Mouse (Mus musculus) forebrain, embryonic 12.5 days (tissue): ENCODE results near the gene Itpk1. TPM values are rescaled to one million over a fixed set of nuclear protein-coding genes. Genes with fewer than 3 reads are reported as not detected.

Experiments
- ATAC-seq: fragments of 200-750 bp; cut with Nextera tagmentation; 2 replicates; pipeline ENCODE4 v1.8.0; 2017; ENCODE audit warnings: moderate TSS enrichment; ENCODE audit not compliant: low FRiP score
- H3K27ac ChIP-seq: fragments of 300-500 bp; sonication (generic); 2 replicates; pipeline ENCODE4 v1.5.1; 2016; ENCODE audit warnings: mild to moderate bottlenecking
- H3K27me3 ChIP-seq: fragments of 300-500 bp; sonication (generic); 2 replicates; pipeline ENCODE4 v1.6.1; 2016; ENCODE audit warnings: mild to moderate bottlenecking
- H3K36me3 ChIP-seq: fragments of 300-500 bp; sonication (generic); replicated peaks from 2 replicates; pipeline ENCODE4 v1.6.1; 2016; ENCODE audit warnings: mild to moderate bottlenecking
- H3K4me1 ChIP-seq: fragments of 300-500 bp; sonication (generic); 2 replicates; pipeline ENCODE4 v1.6.1; 2016
- H3K4me2 ChIP-seq: fragments of 300-500 bp; sonication (generic); 2 replicates; pipeline ENCODE4 v1.6.1; 2016; ENCODE audit warnings: mild to moderate bottlenecking, moderate library complexity
- H3K4me3 ChIP-seq: fragments of 300-500 bp; sonication (generic); replicated peaks from 2 replicates; pipeline ENCODE4 v1.5.1; 2016; ENCODE audit warnings: mild to moderate bottlenecking
- H3K9ac ChIP-seq: fragments of 300-500 bp; sonication (generic); 2 replicates; pipeline ENCODE4 v1.6.1; 2016; ENCODE audit warnings: mild to moderate bottlenecking
- H3K9me3 ChIP-seq: fragments of 300-500 bp; sonication (generic); 2 replicates; pipeline ENCODE4 v1.6.1; 2016
- WGBS: fragments of 180-500 bp; shearing (Covaris S2); methylation state at CpG from one replicate; pipeline ENCODE4 v1.1.7; 2016; 5-methylcytosine and 5-hydroxymethylcytosine counted together
- polyA plus RNA-seq: library from polyadenylated mRNA; unstranded; fragments of >200 nt; fragmentation: Nextera tagmentation; extraction: Ambion mirVana; gene quantifications from 2 replicates; pipeline ENCODE4 v1.2.1, GENCODE M21; 2016

Itpk1 gene
- polyA plus RNA-seq, 1 experiment from 2014 or later: 22.5 TPM

DNA sequence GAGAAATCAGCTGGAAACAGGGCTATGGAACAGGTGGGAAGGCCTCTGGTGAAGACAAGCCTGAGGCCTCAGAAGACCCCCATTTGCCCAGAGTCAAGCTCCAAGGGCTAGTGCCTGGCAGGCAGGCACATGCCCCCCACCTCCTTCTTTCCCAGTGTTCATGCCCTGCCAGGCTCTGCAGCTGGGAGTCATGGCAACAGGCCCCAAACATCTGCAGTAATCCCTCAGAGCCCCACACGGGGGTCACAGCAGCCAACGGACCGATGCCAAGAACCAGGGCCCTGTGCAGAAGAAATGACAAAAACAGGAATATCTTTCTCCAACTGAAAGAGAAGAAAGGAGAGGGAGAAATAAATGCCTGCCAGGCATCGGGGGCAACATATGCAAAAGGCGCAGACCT lies 20.8 kb downstream of the Itpk1 start:
- Histone ChIP-seq H3K36me3 (no peaks in the 10 kb centered on the region), H3K4me2 (no peak overlapping the region), H3K4me1 (peaks cover 35% of the 10 kb centered on the region), H3K9me3 (no peaks in the 10 kb centered on the region), H3K27me3 (no peaks in the 10 kb centered on the region), H3K9ac (no peak overlapping the region), H3K4me3 (no peak overlapping the region), H3K27ac (no peak overlapping the region)
- ATAC-seq: no peak
- 45% methylated on average over 5 of the region's 5 CpGs for WGBS

DNA sequence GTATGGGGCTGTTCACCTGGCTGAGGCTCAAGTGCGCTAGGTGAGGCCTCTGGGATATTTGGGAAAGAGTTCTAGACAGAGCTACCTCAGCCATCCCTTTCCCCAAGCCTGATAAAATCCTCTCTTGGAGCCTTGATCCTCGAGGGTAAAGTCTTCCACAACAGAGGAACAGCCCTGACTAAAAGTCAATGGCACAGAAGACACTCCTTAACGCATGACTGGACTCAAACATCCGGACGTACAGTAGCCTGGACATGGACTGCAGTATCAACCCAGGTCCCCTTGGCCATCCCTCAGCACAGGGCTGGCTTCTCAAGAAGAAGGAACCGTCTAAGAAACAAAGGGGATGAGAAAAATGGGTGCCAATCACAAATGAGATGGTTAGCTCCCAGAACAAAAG lies 21.3 kb downstream of the Itpk1 start:
- Histone ChIP-seq H3K27ac (no peak overlapping the region), H3K27me3 (no peaks in the 10 kb centered on the region), H3K36me3 (no peaks in the 10 kb centered on the region), H3K4me3 (no peak overlapping the region), H3K4me2 (no peak overlapping the region), H3K4me1 (peaks cover 41% of the 10 kb centered on the region), H3K9me3 (no peaks in the 10 kb centered on the region), H3K9ac (no peak overlapping the region)
- ATAC-seq: no peak
- WGBS: 76% methylated on average over 6 of the region's 6 CpGs

DNA sequence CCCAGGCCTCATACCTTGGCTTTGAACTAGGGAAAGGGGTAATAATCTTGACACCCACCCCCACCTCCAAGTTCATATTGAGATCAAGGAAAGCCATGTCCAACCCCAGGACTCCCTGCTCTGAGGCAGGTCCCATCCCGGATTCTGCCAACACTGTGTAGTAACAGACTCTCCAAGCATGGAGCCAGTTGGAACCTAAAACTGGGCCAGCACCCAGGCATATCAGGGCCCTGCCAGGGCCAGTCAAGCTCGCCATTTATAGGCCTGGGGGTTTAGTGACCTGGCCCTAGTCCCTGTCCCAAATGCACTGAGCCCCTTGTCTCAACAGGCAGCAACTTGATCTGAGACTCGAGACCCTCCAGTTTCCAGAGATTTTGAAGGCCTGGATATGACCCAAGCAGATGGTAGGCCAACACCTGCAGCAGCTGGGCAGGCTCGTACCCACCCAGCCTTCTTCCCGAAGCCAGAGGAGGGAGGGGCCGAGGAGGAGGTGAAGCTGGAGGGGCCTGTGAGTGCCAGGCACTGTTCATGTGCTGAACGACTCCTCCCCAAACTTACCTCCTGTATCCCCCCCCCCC lies 21.9 kb downstream of the Itpk1 start:
- Histone ChIP-seq H3K4me3 (no peak overlapping the region), H3K4me2 (no peak overlapping the region), H3K36me3 (no peaks in the 10 kb centered on the region), H3K4me1 (peaks cover 41% of the 10 kb centered on the region), H3K27me3 (no peaks in the 10 kb centered on the region), H3K9ac (no peak overlapping the region), H3K9me3 (no peaks in the 10 kb centered on the region), H3K27ac (no peak overlapping the region)
- 89% methylated on average over 7 of the region's 7 CpGs for WGBS
- no peak for ATAC-seq

DNA sequence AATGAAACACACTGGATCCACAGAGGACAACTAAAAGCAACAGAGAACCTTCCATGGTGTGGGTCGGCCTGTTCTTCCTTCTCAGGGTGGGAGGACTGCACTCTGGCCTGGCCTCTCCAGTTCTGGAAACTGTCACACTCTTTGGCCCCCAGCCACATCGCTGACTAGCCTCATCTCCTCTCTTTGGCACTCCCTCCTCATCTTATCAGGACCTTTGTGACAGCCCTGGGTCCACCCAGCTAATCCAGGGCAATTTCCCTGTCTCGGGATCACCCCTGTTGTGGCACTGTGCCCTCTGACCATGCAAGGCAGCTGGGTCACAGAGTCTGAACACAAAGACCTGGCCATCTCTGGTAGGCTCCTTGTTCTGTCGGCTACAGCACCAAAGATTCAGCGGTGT lies 22.6 kb downstream of the Itpk1 start:
- no peaks in the 10 kb centered on the region for H3K9me3 ChIP-seq
- H3K27me3 ChIP-seq: no peaks in the 10 kb centered on the region
- 90% methylated on average over 5 of the region's 5 CpGs for WGBS
- H3K27ac ChIP-seq: no peak overlapping the region
- peaks cover 41% of the 10 kb centered on the region for H3K4me1 ChIP-seq
- no peaks in the 10 kb centered on the region for H3K36me3 ChIP-seq
- H3K9ac ChIP-seq: no peak overlapping the region
- ATAC-seq: no peak
- H3K4me2 ChIP-seq: no peak overlapping the region
- no peak overlapping the region for H3K4me3 ChIP-seq

DNA sequence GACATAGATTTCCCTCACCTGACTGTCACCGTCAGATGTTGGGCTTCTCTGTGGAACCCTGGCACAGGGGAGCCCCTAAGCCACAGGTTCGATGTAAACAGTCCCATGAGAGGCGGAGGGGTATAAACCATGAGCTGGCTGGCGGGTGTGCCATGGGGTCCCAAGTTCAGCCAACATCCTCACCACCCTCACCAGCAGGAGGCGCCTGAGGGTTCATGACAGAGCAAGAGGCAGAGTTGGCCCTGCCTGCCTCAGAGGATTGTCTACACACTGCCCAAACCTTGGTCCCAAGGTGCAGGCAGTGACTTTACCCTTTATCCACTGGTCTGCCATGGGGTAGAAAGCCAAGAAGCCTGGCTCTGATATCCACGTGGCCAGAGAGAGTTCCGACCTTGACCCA lies 23.1 kb downstream of the Itpk1 start:
- Histone ChIP-seq H3K36me3 (no peaks in the 10 kb centered on the region), H3K4me1 (peaks cover 41% of the 10 kb centered on the region), H3K9ac (no peak overlapping the region), H3K27me3 (no peaks in the 10 kb centered on the region), H3K27ac (no peak overlapping the region), H3K4me2 (no peak overlapping the region), H3K9me3 (no peaks in the 10 kb centered on the region), H3K4me3 (no peak overlapping the region)
- ATAC-seq: no peak
- WGBS: 80% methylated on average over 7 of the region's 7 CpGs

DNA sequence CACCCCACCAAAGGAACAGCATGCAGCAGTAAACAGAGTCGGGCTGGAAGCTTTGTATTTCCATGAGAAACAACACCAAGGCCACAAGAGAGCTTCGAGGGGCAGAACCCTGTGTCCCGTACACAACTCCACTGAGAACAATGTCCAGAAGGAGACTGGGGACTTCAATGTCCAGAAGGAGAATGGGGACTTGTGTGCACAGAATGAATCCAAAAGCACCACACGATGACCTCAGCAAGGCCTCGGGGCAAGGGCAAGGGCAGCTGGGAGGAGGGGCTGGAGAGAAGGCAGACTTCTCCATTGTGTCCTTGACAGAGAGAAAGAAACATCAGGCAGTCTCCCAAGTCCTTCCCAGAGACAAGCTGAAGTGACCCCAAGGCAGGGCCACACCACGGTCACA lies 25.9 kb downstream of the Itpk1 start:
- no peaks in the 10 kb centered on the region for H3K9me3 ChIP-seq

DNA sequence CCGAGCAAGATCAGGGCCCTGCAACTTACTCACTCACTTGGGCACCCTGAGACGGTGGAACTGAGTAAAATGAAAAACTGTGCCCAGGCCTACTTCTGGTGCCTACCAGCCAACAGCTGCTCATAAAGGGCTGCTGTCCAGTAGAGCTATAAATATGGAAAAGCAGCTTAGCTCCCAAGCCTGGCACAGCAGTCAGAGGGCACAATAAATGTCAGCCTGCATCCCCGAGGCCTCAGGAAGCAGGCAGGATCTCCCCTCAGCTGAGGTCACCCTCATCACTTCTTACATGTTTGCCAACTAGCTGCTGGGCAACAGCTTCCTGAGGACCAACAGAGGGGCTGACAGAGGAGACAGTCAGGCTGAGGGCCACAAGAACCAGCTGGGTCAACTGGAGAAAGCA lies 27.6 kb downstream of the Itpk1 start:
- Histone ChIP-seq H3K27ac (no peak overlapping the region), H3K9me3 (no peaks in the 10 kb centered on the region), H3K4me1 (peaks cover 11% of the 10 kb centered on the region), H3K9ac (no peak overlapping the region), H3K36me3 (peaks cover 10% of the 10 kb centered on the region), H3K27me3 (no peaks in the 10 kb centered on the region), H3K4me3 (no peak overlapping the region), H3K4me2 (no peak overlapping the region)
- WGBS: 87% methylated on average over 3 of the region's 3 CpGs
- ATAC-seq: no peak

More for the DNA sequence above, 25.9 kb downstream of the Itpk1 start:
- H3K4me1 ChIP-seq: peaks cover 17% of the 10 kb centered on the region
- no peak overlapping the region for H3K27ac ChIP-seq
- H3K4me2 ChIP-seq: no peak overlapping the region
- ATAC-seq: no peak
- H3K36me3 ChIP-seq: peaks cover 4% of the 10 kb centered on the region; the same call in 1 of the 2 replicates
- no peak overlapping the region for H3K9ac ChIP-seq
- no peaks in the 10 kb centered on the region for H3K27me3 ChIP-seq
- no peak overlapping the region for H3K4me3 ChIP-seq
- WGBS: 28% methylated on average over 6 of the region's 6 CpGs

DNA sequence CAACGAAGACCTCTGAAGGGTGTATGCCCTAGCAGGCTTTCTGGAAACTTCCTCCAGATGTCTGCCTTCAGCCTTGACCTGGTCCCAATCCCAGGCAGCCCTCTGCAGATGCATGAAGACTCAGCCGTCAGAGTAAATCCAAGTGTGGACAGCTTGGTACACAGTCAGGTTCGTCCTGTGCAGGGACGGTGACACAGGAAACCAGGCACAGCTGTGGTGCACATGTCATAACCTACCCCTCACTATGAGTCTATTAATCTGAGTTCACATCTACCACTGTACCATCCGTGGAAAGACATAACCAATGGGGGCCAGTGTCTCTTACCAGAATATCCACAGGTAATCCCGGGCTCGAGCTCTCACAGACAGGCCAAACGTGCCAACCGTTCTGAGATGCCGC lies 30.2 kb downstream of the Itpk1 start:
- ATAC-seq: no peak
- Histone ChIP-seq H3K27ac (no peak overlapping the region), H3K27me3 (no peaks in the 10 kb centered on the region), H3K9ac (no peak overlapping the region), H3K4me3 (no peak overlapping the region), H3K36me3 (peaks cover 10% of the 10 kb centered on the region), H3K4me2 (no peak overlapping the region), H3K9me3 (no peaks in the 10 kb centered on the region), H3K4me1 (peaks cover 26% of the 10 kb centered on the region)
- 93% methylated on average over 10 of the region's 10 CpGs for WGBS

DNA sequence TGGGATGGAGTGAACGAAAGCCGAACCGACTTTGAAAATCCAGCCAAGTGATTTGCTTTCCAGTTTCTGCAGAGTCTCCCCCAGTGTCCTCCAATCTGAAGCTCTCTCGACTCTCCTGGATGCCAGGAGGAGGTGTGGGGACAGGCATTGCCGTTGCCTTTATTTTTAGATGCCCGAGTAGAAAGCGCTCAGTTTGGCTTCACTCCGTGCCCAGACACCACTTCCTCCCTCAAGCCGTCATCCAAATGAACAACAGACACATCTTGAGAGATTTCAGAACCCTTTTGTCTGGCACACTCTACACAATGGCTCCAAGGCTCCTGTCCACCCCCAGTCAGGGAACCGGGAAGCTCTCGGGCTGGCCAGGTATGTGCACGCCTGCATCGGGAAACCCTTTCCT lies 30.6 kb downstream of the Itpk1 start:
- Histone ChIP-seq H3K9me3 (no peaks in the 10 kb centered on the region), H3K9ac (no peak overlapping the region), H3K4me1 (peaks cover 22% of the 10 kb centered on the region), H3K27ac (no peak overlapping the region), H3K4me2 (no peak overlapping the region), H3K4me3 (no peak overlapping the region), H3K27me3 (no peaks in the 10 kb centered on the region), H3K36me3 (peaks cover 10% of the 10 kb centered on the region)
- no peak for ATAC-seq
- 92% methylated on average over 13 of the region's 13 CpGs for WGBS

DNA sequence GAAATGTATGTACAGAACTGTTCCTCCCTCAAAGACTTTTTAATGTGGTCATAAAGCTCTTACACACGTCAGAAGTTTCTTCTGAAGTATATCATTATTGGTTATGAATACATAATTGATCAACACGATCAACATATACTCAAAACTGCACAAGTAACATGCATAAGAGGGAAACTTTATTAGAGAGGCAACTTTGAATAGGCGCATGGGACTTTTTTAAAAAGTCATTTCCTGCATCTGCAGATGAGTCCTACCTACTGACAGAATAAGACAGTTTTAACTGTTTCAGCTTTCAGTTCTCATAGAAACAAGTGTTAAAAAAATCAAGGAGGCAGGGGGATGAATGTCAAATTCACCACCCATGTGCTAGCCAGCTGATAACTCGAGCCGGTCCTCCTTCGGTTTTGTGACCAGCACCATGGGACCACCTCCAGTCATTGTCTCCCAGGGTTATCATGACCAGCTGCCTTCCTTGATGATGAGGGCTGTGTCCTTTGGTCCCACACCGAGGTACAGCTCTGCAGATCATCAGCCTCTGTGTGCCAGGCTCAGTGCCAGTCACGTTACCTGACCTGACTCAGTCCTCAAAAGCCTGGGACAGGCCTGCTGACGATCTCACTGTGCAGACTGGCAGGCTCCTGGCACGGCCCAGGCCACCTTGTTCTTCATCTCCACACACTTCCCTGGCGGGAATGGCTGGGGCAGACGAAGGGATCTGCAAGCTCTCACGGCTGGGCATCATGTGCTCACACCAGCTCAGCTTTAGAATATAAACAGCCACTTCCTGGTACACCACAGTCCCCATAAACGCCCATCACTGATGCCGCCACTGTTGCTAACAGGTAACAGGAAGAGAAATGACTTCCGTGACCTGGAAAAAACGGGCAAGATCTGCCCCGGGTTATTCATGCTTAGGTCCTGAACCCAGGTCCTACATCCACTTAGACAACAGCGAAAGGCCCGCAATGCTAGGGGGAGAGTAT lies 31.6 kb downstream of the Itpk1 start:
- H3K27ac ChIP-seq: no peak overlapping the region
- H3K9me3 ChIP-seq: no peaks in the 10 kb centered on the region
- peaks cover 15% of the 10 kb centered on the region for H3K4me1 ChIP-seq
- no peak for ATAC-seq
- no peak overlapping the region for H3K9ac ChIP-seq
- no peak overlapping the region for H3K4me3 ChIP-seq
- WGBS: 90% methylated on average over 20 of the region's 20 CpGs
- H3K36me3 ChIP-seq: peaks cover 10% of the 10 kb centered on the region
- no peaks in the 10 kb centered on the region for H3K27me3 ChIP-seq
- H3K4me2 ChIP-seq: no peak overlapping the region

DNA sequence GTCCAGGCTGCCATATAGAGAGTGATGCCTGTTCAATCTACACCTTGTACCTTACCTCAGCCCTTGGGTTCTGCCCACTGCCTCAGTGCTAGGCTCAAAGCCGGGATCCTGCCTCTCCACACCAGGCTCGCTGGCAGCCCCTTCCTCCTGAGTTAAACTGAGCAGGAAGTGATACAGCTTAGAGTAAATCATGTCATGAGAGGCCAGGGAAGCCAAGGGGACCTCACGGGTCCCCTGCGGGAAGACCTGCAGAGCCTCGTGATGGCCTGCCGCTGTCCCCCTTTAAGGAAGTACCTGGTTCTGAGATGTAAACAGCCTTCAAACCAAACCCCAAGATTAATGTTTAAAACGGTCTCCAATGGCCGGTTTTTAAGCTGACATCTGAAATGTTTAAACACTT lies 32.6 kb downstream of the Itpk1 start:
- Histone ChIP-seq H3K27me3 (no peaks in the 10 kb centered on the region), H3K4me3 (no peak overlapping the region), H3K36me3 (peaks cover 10% of the 10 kb centered on the region), H3K9me3 (no peaks in the 10 kb centered on the region), H3K4me1 (peaks cover 15% of the 10 kb centered on the region), H3K4me2 (no peak overlapping the region), H3K27ac (no peak overlapping the region), H3K9ac (no peak overlapping the region)
- WGBS: 85% methylated on average over 8 of the region's 8 CpGs
- ATAC-seq: no peak

DNA sequence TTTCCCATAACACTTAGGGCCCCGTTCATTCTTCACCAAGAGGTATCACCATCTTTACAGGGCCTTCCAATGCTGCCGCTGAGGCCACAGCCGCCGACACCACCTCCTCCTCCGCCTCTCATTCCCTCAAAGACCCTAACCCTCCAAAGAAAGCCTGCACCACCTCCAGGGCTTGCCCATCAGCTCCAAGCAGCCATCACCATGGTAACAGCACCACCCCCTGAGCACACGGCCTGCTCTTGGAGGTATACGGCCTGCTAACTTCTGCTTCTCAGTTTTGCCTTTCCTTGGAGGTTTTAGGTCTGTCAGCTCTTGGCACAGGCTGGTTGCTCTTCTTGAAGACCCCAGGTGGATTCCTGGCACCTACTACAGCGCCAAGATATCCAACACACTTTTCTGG lies 33.9 kb downstream of the Itpk1 start:
- Histone ChIP-seq H3K27me3 (no peaks in the 10 kb centered on the region), H3K9ac (no peak overlapping the region), H3K36me3 (peaks cover 10% of the 10 kb centered on the region), H3K4me1 (peaks cover 15% of the 10 kb centered on the region), H3K27ac (0 out of 2 replicates have a peak overlapping the region, but pooled peaks have one; percentile 25), H3K4me3 (no peak overlapping the region), H3K9me3 (no peaks in the 10 kb centered on the region), H3K4me2 (no peak overlapping the region)
- ATAC-seq: peak; percentile 36; the same call in 1 of the 2 replicates
- WGBS: 33% methylated on average over 8 of the region's 8 CpGs
